Mouse (Mus musculus): Measurements from ENCODE around the gene Smoc1.

Gene Smoc1

DNA sequence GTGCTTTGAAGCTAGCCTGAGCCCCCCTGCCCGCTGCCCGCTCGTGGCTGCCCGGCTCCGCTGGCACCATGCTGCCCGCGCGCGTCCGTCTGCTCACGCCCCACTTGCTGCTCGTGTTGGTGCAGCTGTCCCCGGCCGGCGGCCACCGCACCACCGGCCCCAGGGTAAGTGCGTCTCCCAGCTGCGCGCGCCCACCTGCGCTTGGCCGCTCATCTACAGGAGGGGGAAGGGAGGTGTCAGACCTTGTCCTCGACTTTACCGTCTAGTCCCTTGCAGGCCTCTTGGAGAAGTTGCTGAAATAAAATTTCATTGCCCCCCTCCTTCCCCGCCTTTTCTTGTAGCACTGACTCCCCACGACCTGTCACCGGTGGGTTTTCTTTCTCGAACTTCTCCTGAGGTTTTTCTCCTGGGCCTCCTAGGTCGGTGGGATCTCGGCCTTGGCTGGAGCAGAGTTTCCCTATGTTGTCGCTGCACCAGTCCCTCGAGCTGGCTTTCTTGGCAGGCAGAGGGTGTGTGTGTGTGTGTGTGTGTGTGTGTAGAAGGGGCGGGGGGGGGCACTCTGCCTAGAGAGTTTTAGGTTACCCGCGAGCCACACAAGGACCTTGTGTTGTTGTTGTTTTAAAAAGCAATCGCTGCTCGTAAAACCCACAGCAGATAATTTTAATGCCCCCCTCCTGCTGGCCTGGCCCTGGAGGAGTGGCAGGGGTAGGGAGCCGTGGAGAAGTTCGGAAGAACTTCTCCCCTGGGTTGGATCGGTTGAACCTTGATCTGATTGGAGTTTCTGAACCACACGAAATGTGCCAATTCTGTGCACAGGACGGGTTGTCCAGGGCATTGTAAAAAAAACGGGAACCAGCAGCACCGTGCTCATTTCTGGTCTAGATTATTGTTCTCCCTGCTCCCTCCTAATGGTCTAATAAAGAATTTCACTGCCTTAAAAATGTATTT lies 661 bp downstream of the Smoc1 start:
- no peak for DNase-seq

DNA sequence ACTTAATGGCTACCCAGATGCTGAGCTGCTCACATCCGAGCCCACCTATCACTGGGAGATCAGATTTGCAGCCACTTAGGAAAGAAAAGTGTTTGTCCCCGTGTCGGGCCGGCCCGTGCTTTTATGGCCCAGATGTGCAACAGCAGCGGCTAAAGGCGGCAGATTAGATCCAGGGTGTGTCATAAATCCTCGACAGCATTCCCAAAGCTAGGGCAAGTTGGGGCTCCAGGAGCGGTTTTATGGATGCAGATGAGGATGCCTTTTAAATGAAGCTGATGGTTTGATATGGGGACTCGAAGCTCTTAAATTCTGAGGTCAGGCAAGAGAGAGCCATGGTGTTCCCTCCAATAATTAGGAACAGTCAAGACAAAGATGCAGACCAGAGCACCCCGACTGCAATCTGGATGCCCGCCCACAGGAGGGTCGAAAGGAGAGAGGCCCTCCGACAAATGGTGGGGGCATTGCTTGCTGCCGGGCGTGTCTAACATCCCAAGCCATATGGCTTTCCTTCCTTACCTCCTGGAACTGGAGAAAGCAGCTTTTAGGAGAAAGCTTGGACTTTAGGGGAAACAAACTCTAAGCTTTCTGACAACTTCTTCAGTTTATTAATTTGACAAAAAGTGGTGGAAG lies 1.8 kb downstream of the Smoc1 start:
- DNase-seq = no peak

DNA sequence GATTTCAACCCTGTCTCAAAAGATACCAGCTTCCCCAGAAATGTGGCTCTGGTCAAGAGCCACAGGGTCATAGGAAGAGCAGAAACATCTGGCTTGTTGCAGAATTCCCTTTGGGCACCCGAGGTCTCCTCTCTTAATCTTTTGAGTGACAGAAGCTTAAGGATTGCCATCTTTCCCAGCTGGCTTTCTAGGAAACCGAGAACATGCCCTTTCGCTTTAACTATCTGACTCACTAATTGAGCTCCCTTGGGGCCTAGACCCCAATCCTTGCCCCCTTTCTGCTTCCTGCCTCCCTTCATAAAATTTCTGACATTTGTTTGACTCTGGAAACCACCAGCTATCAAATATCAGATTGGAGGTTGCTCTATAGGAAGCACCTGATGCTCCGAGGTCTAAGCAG lies 3.1 kb downstream of the Smoc1 start:
- DNase-seq = no peak

DNA sequence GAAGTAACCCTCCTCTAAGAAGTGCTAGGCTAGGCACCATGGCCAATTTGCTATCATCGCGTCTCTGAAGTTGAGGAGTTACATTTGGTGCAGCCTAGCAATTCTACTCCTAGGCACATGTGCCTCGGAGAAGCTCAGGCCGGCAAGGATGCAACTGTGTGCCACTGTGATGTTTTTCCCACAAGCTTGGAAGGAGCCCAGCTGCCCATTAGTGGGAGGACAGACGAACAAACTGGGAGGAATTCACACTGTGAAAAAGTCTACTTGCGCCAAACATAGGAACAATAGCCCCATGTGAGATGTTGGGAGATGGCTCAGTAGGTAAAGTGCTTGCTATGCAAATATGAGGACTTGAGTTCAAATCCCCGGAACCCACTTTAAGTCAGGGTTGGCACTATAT lies 5.0 kb downstream of the Smoc1 start:
- DNase-seq = no peak

DNA sequence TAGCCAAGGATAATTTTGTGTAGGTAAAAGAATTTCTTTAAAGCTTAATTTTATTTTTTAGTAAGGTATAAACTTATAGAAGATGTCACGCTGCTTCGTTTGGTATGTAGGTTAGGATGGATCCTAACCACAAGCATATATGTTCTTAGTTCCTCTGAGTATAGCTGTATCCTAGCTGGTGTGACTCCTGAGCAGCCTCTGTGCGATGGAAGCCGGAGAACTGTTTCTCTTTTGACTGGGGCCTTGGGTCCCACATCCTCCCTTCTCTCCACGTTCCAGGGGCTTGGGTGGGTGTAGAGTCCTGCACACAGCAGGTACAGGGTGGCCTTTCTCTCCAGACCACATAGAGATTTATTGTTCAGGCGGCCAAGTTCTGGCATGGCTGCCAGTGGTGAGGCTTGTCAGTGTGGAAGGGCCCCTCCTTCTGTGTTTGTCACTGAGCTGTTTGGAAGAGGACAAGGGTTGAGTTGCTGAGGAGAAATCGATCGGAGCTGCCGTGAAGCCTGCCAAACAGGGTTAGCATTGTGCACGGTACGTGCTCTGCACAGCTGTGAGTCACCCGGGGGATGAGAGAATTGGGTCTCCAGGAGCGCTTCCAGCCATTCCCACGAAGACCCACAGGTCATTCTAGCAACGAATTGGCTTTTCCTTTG lies 6.9 kb downstream of the Smoc1 start:
- DNase-seq = no peak

DNA sequence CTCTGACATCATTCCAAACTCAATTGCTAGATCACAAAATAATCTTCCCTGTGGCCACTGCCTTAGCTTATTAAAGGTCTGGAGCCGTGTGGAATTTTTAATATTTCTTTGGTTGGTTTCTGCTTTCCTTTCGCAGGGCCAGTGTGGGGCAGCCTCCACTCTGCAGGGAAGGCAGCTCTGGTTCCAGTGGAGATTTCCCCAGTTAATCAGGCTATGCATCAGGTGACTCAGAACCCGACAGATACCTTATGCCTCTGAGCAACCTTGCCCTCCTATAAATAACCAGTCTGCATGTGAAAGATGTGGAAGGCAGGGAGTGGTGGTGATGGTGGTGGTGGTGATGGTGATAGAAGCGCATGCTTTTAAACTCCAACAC lies 7.4 kb downstream of the Smoc1 start:
- no peak for DNase-seq

DNA sequence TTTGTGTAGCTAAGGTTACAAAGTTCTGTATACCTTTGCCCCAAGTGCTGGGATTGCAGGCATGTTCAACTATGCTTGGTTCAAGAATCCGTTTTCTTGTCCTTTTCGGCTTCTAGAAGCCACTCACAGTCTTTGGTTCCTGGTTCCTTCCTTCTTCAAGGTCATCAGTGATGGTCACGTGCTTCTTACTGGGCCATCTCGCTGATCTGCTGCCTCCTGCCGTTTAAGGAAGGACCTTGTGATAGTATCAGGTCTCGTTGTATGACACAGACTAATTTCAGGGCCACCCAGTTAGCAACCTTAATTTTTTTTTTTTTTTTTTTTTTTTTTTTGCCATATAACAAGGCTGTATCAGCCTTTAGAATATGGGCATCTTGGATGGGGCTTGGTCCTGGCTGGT lies 9.2 kb downstream of the Smoc1 start:
- DNase-seq = no peak

DNA sequence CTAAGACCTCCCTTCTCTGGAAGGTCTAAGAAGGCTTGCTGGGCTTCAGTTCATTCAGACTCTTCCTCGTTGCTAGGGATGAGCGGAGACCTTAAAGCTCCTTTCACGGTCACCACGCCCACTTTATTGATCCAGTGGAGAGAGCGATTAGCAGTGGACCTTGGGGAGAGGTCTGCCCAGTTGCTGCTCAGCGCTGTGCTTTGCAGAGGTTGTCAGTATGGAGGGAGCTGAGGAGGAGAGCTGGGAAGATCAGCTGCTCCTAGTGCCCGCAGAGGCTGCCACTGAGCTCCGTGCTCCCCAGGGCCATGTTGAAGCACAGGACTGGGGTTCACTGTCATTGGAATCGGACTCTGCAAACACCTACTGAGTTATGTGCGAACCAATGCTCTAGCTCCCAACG lies 17.0 kb downstream of the Smoc1 start:
- no peak for DNase-seq

DNA sequence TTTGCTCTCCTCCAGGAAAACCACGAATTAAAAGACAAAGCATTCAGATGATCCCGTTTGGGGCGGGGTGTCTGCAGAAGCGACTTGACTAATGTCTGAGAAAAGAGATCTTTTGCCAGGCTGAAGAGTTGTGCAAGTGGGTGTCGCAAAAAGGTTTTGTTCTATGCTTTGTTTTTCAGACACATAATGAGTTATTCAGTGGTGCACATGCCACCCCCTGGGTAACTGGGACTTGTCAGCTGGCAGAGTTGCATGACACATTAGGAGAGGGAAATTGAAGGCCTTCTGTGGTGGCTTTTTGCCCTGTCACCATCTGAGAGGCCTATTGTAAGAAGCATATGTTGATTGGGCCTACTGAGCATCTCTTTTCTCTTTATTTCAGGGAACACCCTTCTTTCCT lies 20.3 kb downstream of the Smoc1 start:
- DNase-seq = no peak

DNA sequence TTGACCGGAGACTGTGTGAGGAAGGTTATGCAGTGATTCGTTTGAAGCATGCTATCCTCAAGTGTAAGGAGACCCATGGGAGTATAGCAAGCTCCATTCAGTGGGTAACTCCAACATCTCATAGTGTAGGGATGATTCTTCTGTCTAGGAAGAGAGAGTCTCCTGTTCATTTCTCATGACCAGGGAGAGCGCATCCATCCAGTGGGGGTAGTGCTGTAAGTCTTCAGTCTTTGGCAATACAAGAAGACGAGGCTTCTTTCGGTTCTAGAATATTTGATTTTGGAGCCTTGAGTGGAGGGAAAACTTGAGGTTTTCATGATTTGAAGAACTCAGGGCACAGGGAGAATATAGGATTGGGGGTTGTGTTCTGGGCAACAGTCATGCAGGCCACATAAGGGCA lies 23.1 kb downstream of the Smoc1 start:
- no peak for DNase-seq

DNA sequence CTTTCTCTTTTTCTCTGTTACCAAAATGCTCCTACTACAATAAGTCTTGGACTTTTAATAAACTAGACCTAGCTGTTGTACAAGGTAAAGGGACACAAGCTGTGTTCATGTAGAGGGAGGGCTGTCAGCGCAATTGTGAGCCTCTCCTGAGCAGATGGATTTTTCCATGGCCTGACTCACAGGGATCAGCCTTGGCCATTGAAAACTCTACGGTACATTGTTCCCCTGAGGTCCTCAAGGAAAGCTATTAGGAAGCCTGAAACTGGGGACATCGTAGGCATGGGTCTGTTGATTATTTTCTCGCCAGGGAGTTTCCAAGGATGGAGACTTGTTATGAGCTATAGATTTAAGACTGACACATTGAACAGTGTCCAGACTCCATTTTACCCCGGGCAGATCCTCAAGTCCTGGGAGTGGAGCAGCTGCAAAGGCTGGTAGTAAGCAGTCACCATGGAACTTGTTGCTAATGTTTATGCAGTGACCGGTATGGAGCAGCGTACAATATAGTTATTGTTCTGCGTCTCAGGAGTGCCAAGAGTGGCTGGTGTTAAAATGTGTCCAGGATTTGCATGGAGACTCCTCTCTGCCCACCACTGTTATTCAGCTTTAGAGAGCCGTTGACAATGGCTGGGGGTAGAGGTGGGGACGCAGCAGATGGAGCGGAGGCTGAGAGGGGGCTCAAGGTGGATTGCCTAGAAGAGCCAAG lies 28.5 kb downstream of the Smoc1 start:
- DNase-seq = no peak

DNA sequence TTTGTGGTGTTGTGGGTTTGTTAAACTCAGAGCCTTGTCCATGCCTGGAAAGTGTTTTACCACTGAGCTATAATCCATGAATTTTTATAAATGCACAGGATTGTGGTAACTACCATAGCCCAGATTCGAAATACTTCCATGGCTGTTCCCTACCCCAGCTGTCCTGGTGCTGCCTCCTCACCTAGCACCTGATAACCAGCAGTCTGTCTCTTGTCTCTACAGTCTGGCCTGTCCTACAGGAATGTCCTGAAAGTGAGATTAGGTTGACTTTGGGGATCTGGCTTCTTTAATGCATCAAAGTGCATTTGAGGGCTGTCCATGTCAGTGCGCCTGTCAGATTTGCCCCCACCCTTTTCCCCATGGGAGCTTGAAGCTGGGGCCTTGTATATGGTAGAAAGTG lies 29.2 kb downstream of the Smoc1 start:
- DNase-seq = no peak

DNA sequence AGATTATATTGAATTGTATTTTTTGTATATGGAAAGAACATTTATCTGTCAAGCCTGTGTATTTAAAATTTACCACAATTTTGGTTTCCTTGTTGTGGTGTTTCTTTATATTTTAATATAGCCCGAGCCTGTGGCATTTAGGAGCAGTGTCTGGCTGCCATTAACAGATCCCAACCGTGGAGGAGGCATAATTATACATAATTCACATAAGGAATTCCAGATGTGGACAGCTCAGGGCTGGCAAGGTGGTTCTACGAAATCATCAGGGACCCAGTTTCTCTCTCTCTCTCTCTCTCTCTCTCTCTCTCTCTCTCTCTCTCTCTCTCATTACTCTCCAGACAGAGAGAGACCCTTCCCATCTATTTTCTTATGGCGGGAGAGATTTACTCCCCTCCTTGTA lies 31.0 kb downstream of the Smoc1 start:
- DNase-seq = no peak

DNA sequence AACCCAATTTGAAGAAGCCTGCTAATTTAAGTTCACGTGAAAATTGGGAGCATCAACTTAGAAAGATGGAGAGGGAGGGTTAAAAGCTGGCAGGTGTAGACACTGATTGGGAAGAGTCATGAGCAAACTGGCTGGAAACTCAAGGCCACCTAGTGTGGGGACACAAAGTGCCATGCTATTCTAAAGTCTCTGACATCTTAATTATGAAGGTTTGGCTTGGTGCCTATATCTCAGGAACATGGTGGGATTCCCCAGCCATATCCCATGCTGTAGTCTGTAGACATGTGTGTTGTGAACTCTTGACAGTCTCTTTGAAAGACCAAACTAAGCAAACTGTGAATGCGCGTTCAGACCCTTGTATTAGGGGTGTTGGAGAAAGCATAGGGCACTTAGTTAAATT lies 32.0 kb downstream of the Smoc1 start:
- DNase-seq = no peak

DNA sequence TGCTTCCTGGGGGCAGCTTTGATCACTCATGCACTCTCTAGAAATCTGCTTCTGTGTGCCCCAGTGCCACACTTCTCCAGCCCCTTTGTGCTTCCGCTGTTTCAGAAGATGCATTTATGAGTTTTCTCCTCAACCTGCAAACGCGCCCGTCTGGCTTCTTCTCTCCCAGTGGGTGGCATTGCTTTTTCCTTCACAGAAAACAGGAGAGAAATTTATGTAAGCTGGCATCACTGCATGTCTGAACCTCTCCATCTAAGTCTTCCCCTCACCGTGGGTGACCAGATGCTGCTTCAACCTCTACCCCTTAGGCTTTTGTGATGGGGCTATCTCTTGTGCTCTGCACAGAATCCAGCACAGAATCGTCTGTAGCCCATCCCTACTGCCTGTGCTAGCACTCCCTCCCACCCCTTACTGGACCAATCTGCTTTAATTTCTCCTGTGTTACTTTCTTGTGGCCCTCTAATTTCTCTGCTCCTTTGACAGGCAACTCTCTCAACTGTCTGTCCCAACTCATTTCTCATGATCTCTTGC lies 35.3 kb downstream of the Smoc1 start:
- DNase-seq = no peak

DNA sequence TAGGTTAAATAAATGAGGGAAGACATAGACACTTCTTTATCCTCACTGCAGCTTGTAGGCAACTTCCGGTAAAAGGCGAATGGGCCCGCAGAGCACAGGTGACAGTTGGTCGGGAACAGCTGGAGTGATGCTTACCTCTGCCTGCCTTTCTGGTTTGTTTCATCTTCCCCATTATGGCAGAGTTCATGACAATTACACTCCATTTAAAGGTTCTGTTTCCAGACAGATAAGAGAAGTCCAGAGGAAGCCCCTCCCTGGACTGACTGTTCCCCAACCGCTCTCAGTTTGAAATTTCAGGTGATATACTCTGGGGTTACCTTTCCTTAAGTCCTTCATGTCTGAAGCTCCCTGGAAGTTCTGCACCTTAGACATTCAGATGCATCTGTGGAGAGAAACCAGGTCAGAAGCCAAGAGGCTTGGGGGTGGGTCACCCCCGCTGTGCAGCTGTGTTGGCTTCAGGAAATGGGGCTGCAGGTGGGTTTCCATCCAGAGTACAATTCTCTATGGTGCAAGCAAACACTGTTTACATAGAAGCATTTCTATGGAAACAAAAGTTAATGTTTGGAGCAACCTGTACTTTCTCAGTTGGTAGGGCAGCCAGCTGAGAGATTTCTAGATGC lies 36.8 kb downstream of the Smoc1 start:
- no peak for DNase-seq

DNA sequence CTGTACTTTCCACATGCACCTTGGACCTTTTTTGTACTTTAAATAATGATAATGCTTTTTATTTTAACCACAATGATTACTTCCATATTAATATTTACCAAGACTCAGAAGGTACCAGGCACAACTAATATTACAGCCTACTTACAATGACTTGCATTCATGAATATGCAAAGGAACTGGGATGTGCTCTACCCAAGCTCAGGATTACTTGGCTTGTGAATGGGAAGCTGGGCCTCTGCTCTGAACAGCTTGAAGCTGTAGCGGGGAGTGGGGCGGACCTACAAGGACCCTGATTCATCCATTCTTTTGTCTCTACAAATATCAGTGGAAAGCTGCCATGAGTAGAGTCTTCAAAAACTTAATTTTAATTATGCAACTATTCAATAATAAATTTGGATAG lies 47.5 kb downstream of the Smoc1 start:
- no peak for DNase-seq

DNA sequence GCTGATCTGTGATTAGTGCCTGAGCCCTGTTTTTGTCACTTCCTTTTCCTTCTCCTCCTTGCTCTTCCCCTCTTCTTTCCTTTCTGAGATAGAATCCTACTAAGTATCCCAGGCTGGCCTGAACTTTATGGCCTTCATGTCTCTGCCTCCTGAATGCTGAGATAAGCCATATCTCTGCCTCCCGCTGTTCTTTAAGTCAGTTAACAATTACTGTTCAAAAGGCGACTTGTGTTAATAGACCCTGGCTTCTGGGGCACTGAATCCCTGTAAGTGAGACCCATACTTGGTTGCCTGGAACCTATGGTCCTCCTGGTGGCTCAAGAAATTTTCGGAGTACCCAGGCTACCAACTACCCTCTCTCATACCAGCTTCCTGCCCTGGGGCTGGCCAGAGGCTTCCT lies 48.3 kb downstream of the Smoc1 start:
- no peak for DNase-seq

DNA sequence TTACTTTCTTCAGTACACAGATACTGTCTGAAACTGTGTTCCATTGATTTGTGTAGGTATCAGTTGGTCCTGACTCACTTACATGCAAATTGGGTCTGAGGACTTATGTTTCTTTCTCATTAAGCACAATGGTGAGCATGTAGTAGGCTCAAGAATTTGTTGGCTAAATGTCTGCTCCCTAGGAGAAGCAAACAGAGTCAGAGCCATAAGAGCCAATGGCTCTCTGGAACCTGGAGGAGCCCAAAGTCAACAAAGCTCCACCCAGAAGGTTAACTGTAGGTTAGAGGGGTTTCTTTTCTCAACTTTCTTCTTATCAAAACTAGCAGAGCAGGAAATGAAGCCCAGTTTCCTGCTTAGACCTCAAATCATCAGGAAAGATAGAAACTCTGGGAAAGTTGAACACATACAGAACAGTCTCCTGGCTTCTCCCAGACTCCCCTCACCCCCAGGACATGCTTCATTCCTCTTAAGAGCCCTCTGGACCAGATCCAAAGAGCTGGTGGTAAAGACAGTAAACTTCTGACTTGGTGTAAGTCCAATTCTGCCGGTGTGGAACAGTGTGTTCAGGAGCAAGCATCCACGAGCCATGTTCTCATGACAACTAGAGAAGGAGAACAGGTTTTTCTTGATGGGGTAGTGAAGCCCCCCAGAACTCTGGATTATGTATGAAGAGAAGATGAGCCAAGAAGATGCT lies 51.5 kb downstream of the Smoc1 start:
- no peak for DNase-seq

DNA sequence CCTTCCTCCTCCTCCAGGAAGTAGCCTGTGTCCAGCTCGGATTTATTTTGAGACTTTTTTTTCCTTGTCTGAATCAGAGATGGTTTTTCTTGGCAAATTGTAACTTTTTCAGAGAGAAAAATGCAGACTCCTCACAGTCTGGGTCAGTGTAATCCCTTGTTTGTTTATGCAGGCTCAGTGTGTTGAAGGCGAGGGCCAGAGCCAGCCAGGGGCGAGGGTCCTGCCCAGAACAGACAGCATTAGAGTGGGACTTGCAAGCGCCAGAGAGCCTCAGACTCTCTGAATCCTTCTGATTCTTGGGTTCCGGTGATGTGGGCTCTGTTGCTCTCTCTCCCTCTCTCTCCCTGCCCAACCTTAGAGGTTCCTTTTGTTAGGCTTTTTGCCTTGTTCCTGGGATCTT lies 53.7 kb downstream of the Smoc1 start:
- DNase-seq = no peak

DNA sequence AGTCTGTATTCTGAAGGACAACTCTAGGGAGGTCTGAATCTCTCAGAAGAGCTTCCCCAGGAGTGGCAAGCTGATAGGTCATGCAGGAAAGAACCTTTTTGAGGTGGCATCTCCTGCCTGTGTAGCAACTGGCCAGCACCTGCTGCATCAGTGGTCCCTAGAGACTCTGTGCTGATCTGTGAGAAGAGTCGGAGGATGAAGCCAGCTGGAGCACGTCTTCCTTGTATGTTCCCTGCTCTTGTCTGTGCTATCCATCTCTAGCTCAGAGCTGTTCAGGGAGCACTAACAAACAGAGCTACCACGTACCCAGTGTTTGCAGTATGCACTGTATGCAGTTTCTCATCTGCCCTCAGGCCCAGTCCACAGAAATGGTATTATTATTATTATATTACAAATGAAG lies 54.4 kb downstream of the Smoc1 start:
- no peak for DNase-seq

DNA sequence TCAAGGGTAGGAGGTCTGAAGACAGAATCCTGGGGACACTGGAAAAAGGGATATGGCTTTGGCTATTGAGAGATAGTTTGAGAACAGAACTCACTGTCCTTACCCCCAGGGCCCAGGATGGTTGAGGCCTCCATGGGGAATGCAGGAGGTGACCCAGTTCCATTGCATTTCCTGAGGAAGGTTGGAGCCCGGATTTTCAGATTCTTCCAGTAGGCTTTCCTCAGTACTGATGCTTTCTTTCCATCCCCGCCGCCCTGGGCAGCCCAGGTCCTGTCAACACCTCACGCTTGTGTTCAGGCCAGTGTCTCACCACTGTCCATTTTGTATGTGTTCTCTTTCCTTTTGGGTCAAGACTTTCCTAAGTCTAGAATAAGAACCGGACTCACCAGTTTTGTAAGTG lies 56.5 kb downstream of the Smoc1 start:
- no peak for DNase-seq
